Mouse (Mus musculus) adrenal gland, postnatal 25 days (tissue): ENCODE results near the gene Wipf1. TPM values are rescaled to one million over a fixed set of nuclear protein-coding genes. Genes with fewer than 3 reads are reported as not detected.
A peak's percentile ranks its signal among the peaks of the same experiment; 100 is the strongest.
"Not testable (repeated sequence)": the region's sequence is repeated elsewhere in the genome, so short reads cannot be mapped to it uniquely, and the experiment has no call there.

Experiments used
- DNase-seq: peaks from one replicate; pipeline ENCODE4 v3.0.0; 2021; ENCODE audit warnings: mixed read lengths
- long read RNA-seq: library from polyadenylated mRNA; stranded (forward); transcript quantifications from one replicate; pipeline ENCODE4 v2.0.0, GENCODE M21; 2021
- total RNA-seq: library from RNA; stranded (reverse); gene quantifications from 2 replicates; pipeline ENCODE4 v1.2.3, GENCODE M21; 2021

Gene Wipf1
- total RNA-seq = 14.9 and 17.0 TPM in 2 replicates
- long read RNA-seq, full-length matches to known transcripts = 1 of 12 reads
- long read RNA-seq, partial matches to known transcripts = 5 of 12 reads
- long read RNA-seq, other reads (novel, unspliced or antisense) = 6 of 12 reads

DNA sequence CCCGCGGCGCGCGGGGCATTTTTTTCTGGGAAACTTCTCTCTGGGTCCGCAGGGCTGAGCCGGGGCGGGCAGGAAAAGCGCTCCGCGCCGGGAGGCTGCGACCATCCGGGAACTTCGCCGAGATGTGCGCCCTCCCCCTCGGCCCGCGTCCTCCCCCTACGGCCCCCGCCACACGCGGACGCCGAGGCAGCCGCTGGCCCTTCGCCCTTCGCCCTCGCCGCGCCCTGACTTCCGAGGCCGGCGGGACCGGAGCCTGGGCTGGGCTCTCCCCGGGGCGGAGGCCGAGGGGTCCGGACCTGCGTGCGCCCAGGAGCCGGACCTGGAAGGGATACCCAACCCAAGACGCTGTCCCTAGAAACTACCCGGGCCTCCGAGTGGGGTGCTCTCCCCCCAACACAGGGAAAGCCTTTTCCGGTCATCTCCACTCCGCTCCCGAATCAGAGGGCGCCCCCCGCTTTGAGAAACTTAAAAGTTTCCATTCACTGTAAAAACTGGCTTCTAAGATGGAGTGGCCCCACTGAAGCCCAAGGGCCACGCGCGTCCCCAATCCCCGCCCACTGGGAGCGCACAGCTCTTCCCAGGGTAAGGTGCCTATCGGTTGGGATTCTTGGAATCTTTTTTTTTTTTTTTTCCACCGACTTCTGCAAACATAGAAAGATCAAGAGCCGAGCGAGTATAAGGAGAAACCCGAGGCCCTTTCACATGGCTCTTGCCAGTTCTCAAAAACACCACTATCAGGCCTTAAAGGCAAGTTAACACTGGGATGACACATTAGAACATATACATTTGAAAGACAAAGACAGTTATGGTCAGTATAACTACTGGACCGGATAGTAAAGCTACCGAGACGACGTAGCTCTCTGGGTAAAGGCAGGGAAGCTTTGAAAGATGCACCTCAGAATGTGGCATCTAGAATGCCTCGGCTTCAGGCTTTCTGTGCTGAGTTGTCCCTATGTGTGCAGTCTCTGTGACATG is at the start of gene Wipf1:
Gene Wipf1 (minus strand): TSS at position 379 of the 975 bp plus-strand sequence.
- DNase-seq = peak; percentile 86

DNA sequence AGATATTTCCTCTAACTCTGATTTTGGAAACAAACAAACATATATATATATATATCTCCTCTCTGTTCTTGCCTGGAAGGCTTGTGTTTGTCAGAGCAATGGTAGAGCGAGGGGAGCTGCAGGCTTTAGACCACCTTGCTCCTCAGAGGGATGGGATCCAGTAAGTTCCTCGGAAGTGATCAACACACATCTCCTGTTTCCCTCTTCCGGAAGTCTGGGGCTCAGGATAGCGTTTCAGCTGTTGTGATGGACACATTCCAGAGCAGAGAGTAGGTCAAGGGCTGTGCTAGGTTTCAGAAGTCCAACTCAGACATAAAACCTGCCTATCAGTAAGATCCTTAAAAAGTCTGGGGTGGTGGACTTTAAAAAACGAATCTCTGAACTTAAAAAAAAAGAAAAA is 49.6 kb upstream of the Wipf1 start:
- DNase-seq = no peak

GRCm38 (mm10) chr2:73574418-73574817 is 44.9 kb upstream of the Wipf1 start:
- DNase-seq = no peak

DNA sequence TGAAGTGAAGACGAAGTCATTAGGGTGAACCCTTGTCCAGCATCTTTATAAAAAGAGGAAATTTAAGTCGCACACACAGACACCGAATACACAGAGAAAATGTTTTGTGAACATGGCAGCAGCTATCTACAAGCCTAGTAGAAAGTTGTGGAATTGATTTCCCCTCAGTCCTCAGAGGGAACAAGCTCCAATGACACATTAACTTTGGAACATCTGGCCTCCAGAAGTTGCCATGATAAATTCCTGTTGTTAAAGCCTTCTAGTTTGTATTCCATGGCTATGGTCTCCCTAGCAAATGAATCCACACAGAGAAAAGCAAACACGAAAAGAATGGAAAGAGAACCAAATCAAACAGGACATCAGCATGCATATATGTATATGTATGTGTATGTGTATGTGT is 44.0 kb upstream of the Wipf1 start:
- no peak for DNase-seq

DNA sequence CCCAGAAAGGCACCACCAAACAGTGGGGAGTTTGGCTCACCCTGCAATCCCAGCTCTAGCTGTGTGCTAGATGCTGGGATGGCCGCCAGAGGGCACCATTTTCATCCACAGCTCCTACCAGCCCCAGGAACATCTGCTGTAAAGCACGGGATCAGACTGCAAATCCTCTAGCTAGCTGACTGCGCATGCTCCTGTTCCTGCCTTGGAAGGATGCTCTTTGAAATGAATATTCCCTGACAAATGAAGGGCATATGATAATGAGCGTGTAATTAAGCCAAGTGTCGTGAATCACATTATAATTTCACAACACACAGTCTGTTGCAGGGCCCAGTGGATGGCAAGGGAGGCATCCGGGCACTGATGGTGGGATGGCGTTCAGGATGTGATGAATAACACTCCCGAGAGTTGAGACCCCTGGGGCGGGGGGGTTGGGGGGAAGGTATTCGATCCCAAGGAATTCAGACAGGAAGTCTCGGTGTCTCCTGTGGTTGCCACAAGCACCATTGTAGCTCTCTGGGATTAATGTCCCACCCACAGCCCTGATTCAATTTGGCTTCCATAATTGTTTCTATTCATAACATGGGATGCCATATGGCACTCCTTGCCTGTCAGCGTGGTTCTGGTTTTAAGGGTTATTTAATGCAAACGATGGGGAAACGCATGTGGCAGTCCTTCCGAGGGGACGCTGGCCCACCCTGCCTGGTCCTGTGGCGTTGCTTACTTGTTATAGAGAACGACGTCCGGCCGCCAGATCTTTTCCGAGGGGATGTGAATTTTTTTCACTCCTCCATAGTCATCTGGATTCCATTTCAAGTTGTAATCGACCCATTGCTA is 43.2 kb upstream of the Wipf1 start:
- DNase-seq = peak; percentile 79

GRCm38 (mm10) chr2:73571901-73572300 is 42.4 kb upstream of the Wipf1 start:
- DNase-seq = no peak

DNA sequence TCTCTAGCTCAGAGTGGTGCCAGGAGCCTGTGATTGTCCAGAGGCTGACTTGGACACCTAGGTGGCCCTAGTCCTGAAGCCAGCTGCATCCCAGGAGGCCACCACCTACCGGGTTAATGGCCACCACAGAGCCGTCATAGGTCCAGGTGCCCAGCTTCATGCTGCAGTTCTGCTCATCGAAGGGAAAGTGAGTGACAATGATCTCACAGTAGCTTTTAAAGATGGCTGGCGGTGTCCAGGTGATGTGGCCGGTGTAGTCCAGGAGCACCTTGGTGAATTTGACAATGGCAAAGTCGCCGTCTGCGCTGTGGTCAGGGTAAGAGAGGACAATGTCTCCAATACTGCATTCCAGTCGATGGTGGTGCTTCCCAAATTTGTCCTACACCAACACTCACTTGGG is 41.8 kb upstream of the Wipf1 start:
- DNase-seq = no peak

DNA sequence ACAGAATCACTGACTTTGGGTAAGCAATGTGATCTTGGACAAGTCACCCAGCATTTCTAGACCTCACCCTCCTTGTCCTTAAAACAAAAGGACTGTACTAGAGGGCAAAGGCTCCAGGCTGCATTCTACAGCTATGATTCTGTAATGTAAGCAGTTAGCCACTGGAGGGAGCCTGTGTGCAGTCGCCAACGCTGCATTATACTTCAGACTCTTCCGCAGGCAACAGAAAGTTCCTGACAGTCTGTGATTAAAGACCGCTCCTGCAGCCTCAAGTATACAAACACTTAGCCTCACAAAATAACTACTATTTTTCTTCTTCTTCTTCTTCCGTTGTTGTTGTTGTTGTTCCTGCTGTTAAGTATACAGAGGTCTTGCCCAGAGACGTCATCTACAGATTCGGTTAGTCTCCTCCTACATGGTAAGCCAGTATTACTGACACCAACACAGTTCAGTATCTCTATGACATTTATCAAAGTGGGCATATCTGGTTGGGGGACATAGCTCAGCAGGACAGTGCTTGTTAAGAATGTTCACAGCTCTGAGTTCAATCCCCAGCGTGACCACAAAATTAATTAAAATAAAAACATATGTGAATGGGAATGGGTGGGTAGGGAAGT is 37.6 kb upstream of the Wipf1 start:
- peak; percentile 46 for DNase-seq

DNA sequence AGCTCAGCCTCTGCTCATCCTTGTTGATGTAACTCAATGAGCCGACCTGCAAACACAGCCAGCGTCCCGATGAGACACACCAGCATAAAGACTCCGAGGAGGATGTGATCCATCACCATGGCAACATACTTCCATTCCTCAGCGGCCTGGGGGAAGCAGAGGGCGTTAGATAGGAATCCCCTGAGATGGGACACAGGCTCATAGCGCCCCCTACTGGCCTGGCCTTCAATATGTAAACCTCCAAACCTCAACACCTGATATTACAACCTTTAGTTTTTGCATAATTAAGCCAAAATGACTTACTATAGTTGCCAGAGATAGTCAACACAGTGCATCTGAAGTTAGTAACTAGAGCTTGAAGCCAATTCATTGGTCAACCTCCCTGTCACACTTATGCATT is 36.6 kb upstream of the Wipf1 start:
- no peak for DNase-seq

- DNase-seq = no peak
Observed at GRCm38 (mm10) chr2:73563690-73564089, 34.2 kb upstream of the Wipf1 start.

GRCm38 (mm10) chr2:73562656-73563055 is 33.1 kb upstream of the Wipf1 start:
- no peak for DNase-seq

- no peak for DNase-seq
Observed at GRCm38 (mm10) chr2:73561665-73562063, 32.1 kb upstream of the Wipf1 start.

DNA sequence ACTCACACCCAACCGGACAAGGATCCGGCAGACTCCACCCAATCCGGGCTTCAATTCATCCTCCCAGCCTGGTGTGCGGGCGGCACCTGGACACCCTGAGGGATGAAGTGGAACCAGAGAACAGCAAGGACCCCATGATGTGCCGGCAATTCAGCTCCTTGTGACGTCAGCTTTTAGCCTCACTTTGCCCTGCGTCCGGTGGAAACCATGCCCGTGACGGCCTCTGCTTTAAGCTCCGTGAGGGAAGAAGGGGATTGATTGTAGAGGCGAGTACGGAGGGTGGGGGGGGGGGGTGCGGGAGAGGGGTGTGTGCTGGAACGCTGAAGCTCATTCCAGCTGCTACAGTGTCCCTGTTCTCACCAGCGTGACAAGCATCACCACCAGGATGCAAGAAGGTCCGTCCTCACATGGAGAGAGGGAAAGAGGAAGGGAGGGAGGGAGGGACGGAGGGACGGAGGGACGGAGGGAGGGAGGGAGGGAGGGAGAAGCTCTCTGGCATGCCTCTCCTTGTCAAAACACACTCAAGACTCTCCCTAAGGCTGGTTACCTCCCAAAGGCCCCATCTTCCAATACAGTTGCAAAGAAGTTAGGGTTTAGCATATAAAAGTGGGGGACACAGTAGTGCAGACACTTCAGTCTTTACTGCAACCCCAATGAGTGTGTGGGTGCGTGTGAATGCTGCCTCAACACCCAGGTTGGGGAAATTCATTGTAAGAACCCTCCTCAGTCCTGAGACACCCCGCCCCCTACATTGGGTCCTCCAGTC is 31.5 kb upstream of the Wipf1 start:
- no peak for DNase-seq

DNA sequence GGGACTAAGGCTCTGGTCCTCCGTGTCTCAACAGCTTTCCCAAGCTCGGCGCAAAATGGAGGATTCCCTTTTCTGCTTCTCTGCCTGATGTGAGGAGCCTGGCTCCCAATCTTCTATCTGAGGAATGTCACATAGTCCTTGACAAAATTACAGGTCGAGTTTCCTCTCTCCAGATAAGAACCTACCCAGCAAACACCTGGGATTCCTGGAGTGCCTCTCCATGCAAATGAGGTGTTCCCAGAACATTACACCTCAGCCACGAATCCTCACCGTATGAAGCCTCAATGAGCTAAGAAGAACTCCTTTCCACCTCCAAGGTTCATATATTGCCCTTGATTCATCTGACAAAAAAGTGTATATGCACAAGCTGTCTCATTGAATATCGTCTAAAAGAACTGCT is 30.9 kb upstream of the Wipf1 start:
- no peak for DNase-seq

DNA sequence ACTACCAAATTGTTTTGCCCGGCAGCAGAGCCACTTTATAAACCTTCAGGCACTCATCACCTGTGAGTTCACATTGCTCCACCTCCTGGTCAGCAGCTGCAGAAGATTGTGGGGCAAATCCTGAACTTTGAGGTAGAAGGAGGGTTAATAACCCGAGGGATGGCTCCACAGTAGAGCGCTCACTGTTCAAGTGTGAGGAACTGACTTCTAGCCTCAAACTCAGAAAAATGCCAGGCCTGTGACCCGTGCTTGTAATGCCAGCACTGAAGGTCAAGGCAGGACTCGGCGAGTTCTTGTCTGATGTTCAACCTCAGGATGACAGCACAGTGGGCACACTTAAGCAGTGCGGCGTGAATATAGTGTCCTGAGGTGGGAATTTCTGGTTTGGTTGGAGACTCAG is 28.4 kb upstream of the Wipf1 start:
- no peak for DNase-seq

GRCm38 (mm10) chr2:73557061-73557460 is 27.5 kb upstream of the Wipf1 start:
- not testable (repeated sequence) for DNase-seq

GRCm38 (mm10) chr2:73554389-73554788 is 24.9 kb upstream of the Wipf1 start:
- DNase-seq = no peak

DNA sequence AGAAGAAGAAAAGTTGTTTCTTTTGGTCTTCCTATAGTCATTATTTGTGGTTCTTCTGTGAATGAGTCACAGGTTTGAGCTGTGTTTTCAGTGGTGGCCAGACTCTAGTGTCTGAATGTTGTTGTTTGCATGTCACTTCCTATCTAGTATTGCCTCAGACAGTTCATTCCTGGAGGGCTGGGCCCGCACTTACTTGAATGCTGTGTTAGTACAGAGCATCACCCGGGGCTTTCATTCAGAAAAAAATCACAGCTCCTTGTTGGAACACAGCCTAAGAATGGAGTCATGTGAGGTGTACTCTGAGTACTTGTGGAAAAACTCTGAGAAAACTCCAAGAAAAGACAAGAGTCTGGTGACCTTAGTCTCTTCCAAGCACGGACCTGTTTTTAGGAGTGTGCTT is 23.4 kb upstream of the Wipf1 start:
- DNase-seq = no peak

DNA sequence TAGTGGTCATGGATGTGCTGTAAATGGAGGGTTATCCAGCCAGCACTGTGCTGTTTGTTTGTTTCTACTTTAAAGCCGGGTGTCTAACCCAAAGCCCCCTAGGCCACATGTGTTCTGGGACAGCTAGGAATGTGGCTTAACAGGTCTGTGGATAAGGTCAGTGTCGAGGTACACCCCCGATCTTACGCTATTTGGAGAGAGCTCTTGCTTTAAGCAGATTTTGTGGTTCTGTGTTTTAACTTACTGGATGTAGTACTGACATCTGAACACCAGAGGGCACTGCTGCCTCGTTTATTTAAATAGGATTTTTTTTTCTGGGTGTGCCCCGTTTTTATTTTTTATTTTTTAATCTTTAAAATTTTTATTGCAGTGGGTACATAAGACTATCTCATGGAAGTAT is 21.2 kb upstream of the Wipf1 start:
- no peak for DNase-seq

DNA sequence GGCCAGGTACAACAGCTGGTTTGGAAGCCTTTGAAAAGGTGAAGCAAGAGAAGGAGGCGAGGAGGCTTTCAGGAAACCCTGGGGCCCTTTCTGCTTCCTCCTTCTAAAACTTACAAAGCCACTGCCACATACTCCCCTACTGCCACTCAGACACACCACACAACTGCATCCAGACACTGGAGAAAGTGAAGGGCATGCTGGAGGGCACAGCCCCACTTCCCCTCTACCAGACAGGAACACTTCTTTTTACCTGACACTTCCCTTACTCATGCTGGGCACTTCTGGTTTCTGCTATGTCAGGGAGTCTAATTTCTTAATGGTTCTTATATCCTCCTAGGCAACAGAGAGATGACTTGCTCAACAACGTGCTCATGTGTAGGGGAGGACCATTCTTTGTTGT is 19.0 kb upstream of the Wipf1 start:
- no peak for DNase-seq

GRCm38 (mm10) chr2:73547256-73547655 is 17.7 kb upstream of the Wipf1 start:
- DNase-seq = no peak

GRCm38 (mm10) chr2:73545556-73545955 is 16.0 kb upstream of the Wipf1 start:
- no peak for DNase-seq
